Mouse (Mus musculus) lung, embryonic 14.5 days (tissue): ENCODE data around the gene Ltbp2. TPM values are rescaled to one million over a fixed set of nuclear protein-coding genes. Genes with fewer than 3 reads are reported as not detected.

Source experiments
- ATAC-seq: fragments of 200-750 bp; cut with Nextera tagmentation; 2 replicates; pipeline ENCODE4 v1.8.0; 2017; ENCODE audit warnings: mild to moderate bottlenecking, moderate TSS enrichment, moderate library complexity; ENCODE audit not compliant: insufficient read depth
- DNase-seq: peaks from one replicate; pipeline ENCODE4 v3.0.0-alpha.2; 2015
- H3K27ac ChIP-seq: fragments of 300-500 bp; sonication (generic); 2 replicates; pipeline ENCODE4 v1.5.1; 2014; ENCODE audit warnings: low read depth, mild to moderate bottlenecking, moderate library complexity
- H3K27me3 ChIP-seq: fragments of 300-500 bp; sonication (generic); 2 replicates; pipeline ENCODE4 v1.6.1; 2014; ENCODE audit warnings: low read length, control low read depth; ENCODE audit not compliant: insufficient read depth
- H3K36me3 ChIP-seq: fragments of 300-500 bp; sonication (generic); 2 replicates; pipeline ENCODE4 v1.6.1; 2014; ENCODE audit warnings: control low read depth; ENCODE audit not compliant: insufficient read depth
- H3K4me1 ChIP-seq: fragments of 300-500 bp; sonication (generic); 2 replicates; pipeline ENCODE4 v1.6.1; 2014; ENCODE audit warnings: antibody characterized with exemption, control low read depth; ENCODE audit not compliant: insufficient read depth
- H3K4me2 ChIP-seq: fragments of 300-500 bp; sonication (generic); 2 replicates; pipeline ENCODE4 v1.6.1; 2014; ENCODE audit warnings: mild to moderate bottlenecking
- H3K4me3 ChIP-seq: fragments of 300-500 bp; sonication (generic); 2 replicates; pipeline ENCODE4 v1.5.1; 2014; ENCODE audit warnings: low read depth, low read length
- H3K9ac ChIP-seq: fragments of 300-500 bp; sonication (generic); 2 replicates; pipeline ENCODE4 v1.6.1; 2014
- H3K9me3 ChIP-seq: fragments of 300-500 bp; sonication (generic); 2 replicates; pipeline ENCODE4 v1.6.1; 2016; ENCODE audit warnings: low read depth, low read length, control low read depth
- CTCF ChIP-seq: IDR thresholded peaks from 2 replicates; pipeline ENCODE4 v1.5.1; 2016; ENCODE audit warnings: antibody characterized with exemption, low read depth
- WGBS: fragments of 180-500 bp; shearing (Covaris S2); extraction: QIAGEN DNeasy Blood & Tissue Kit; methylation state at CpG from one replicate; pipeline ENCODE4 v1.1.7; 2014; 5-methylcytosine and 5-hydroxymethylcytosine counted together
- polyA plus RNA-seq: library from polyadenylated mRNA; unstranded; fragments of >200 nt; fragmentation: Nextera tagmentation; extraction: Ambion mirVana; gene quantifications from 2 replicates; pipeline ENCODE4 v1.2.1, GENCODE M21; 2014

Gene Ltbp2
- polyA plus RNA-seq, 1 experiment from 2014 or later = 6.8 TPM

GRCm38 (mm10) chr12:84862136-84862910, 14.0 kb downstream of the Ltbp2 start:
- Histone ChIP-seq H3K9ac (no peak overlapping the region), H3K4me1 (peaks cover 11% of the 10 kb centered on the region; the same call in 1 of the 2 replicates), H3K4me2 (no peak overlapping the region), H3K9me3 (no peaks in the 10 kb centered on the region), H3K27ac (no peak overlapping the region), H3K36me3 (no peaks in the 10 kb centered on the region), H3K27me3 (no peaks in the 10 kb centered on the region), H3K4me3 (no peak overlapping the region)
- no peak for DNase-seq
- WGBS = 86% methylated on average over 14 of the region's 14 CpGs
- ATAC-seq = no peak
- no peak for TF ChIP-seq CTCF

GRCm38 (mm10) chr12:84858149-84859113, 17.9 kb downstream of the Ltbp2 start:
- Histone ChIP-seq H3K4me3 (no peak overlapping the region), H3K27ac (peak overlapping the region; percentile 5; the same call in 1 of the 2 replicates), H3K4me1 (peaks cover 6% of the 10 kb centered on the region; the same call in 1 of the 2 replicates), H3K9me3 (no peaks in the 10 kb centered on the region), H3K9ac (no peak overlapping the region), H3K4me2 (peak overlapping the region; percentile 39), H3K27me3 (no peaks in the 10 kb centered on the region), H3K36me3 (no peaks in the 10 kb centered on the region)
- WGBS = 23% methylated on average over 17 of the region's 17 CpGs
- peak; percentile 77 for ATAC-seq
- TF ChIP-seq CTCF = no peak
- peak; percentile 73 for DNase-seq

GRCm38 (mm10) chr12:84857706-84858105, 18.6 kb downstream of the Ltbp2 start:
- ATAC-seq = no peak
- peaks cover 6% of the 10 kb centered on the region; the same call in 1 of the 2 replicates for H3K4me1 ChIP-seq
- no peaks in the 10 kb centered on the region for H3K9me3 ChIP-seq
- no peaks in the 10 kb centered on the region for H3K36me3 ChIP-seq
- H3K4me3 ChIP-seq = no peak overlapping the region
- WGBS = 56% methylated on average over 4 of the region's 4 CpGs
- H3K4me2 ChIP-seq = no peak overlapping the region
- H3K9ac ChIP-seq = no peak overlapping the region
- TF ChIP-seq CTCF = peak; percentile 37; the same call in 1 of the 2 replicates
- no peak for DNase-seq
- no peak overlapping the region for H3K27ac ChIP-seq
- no peaks in the 10 kb centered on the region for H3K27me3 ChIP-seq

- Histone ChIP-seq H3K4me3 (no peak overlapping the region), H3K27ac (no peak overlapping the region), H3K27me3 (no peaks in the 10 kb centered on the region), H3K9me3 (no peaks in the 10 kb centered on the region), H3K9ac (no peak overlapping the region), H3K4me2 (no peak overlapping the region), H3K36me3 (no peaks in the 10 kb centered on the region), H3K4me1 (peaks cover 9% of the 10 kb centered on the region; the same call in 1 of the 2 replicates)
- DNase-seq (no peak), ATAC-seq (no peak)
- 71% methylated on average over 8 of the region's 8 CpGs for WGBS
- TF ChIP-seq CTCF = no peak
Observed at GRCm38 (mm10) chr12:84856532-84856931, 19.8 kb downstream of the Ltbp2 start.

DNA sequence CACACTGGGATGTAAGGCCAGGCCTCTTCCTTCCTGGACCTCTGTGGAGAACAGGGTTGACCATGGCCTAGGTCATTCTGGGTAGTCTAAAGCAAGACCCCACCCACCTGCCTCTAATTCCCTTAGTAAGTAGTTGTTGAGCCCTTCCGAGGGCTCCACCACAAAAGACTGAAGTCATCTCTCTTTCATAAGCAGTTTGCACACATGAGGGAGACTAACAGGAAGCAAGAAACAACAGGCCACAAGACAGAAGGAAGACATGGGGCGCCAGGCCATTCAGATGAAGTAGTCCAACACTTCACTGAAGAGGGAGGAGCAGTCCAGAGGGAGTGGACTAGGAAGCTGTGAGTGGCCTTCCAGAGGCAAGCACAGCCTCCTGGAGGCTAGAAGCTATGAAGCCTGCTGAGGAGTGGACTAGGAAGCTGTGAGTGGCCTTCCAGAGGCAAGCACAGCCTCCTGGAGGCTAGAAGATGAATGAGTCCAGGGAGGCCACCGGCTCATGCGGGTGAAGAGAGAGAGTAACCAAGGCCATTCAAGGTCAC, 21.2 kb downstream of the Ltbp2 start:
- H3K27ac ChIP-seq = no peak overlapping the region
- no peaks in the 10 kb centered on the region for H3K36me3 ChIP-seq
- no peaks in the 10 kb centered on the region for H3K27me3 ChIP-seq
- no peak for TF ChIP-seq CTCF
- H3K4me1 ChIP-seq = peaks cover 11% of the 10 kb centered on the region; the same call in 1 of the 2 replicates
- no peaks in the 10 kb centered on the region for H3K9me3 ChIP-seq
- no peak for ATAC-seq
- WGBS = 75% methylated on average over 4 of the region's 4 CpGs
- H3K9ac ChIP-seq = no peak overlapping the region
- H3K4me3 ChIP-seq = no peak overlapping the region
- H3K4me2 ChIP-seq = no peak overlapping the region
- no peak for DNase-seq

DNA sequence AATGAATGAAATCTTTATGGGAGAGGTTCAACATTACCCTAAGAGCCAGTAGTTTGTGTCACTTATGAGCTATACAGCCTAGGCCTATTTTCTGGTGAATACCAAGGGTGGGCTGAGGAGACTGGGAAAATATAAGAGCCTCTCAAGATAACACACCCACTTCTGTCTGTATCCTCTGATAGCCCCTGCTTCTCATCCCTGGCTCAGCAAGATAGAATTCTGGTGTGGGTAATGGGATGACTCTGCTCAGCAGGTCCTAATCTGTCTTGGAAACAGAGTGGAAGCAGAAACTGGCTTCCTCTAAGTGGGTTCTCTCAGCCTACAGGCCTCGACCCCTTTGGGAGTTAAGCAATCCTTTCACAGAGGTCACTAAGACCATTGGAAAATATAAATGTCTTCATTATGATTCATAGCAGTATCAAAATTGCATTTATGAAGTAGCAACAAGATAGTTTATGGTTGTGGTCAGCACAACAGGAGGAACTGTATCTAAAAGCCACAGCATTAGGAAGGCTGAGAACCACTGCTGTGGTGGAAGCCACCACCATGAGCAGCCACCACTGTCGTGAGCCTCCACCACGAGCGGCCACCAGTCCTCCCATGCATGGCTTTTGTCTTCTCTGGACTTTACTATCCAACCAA, 21.8 kb downstream of the Ltbp2 start:
- DNase-seq (no peak), ATAC-seq (no peak)
- Histone ChIP-seq H3K36me3 (no peaks in the 10 kb centered on the region), H3K9me3 (no peaks in the 10 kb centered on the region), H3K9ac (no peak overlapping the region), H3K4me1 (peaks cover 11% of the 10 kb centered on the region; the same call in 1 of the 2 replicates), H3K4me3 (no peak overlapping the region), H3K4me2 (no peak overlapping the region), H3K27me3 (no peaks in the 10 kb centered on the region), H3K27ac (no peak overlapping the region)
- 91% methylated on average over 4 of the region's 4 CpGs for WGBS
- no peak for TF ChIP-seq CTCF
